Mouse (Mus musculus) common myeloid progenitor, adult 5-6 weeks (primary cell): ENCODE data around the gene Sik1. TPM values are rescaled to one million over a fixed set of nuclear protein-coding genes. Genes with fewer than 3 reads are reported as not detected.

Source experiments
- ATAC-seq: replicated peaks from 2 replicates; pipeline ENCODE4 v1.8.0; 2016; ENCODE audit warnings: low read depth, mild to moderate bottlenecking, moderate TSS enrichment, inconsistent platforms; ENCODE audit not compliant: poor library complexity, severe bottlenecking
- total RNA-seq: library from RNA; stranded (forward); fragments of 200-1000, 187-1606 nt; gene quantifications from 2 replicates; pipeline ENCODE4 v1.2.3, GENCODE M21; 2017

Gene Sik1
- total RNA-seq, 1 experiment from 2014 or later = 21.1 TPM

- ATAC-seq = no peak
These were observed 2.4 kb upstream of the Sik1 start for GRCm38 (mm10) chr17:31857903-31858426.

DNA sequence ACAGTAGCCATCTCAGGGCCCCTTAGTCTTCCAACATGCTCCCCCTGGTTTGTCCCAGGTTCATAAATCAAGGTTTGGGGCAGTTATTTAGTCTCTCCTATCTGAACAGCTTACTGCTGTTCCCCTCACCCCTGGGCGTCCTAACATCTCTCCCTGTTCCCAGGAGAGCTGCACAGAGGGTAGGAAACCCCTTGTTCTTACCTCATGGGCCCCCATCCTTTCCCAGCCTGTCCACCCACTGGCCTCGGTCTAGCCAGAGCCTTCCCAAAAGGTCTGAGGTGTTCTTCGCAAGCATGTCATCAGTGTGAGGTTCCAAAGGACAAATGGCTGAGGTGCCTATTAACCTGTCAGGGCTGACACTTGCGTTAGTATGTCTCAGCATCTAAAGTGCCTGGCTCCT is 1.6 kb upstream of the Sik1 start:
- no peak for ATAC-seq

GRCm38 (mm10) chr17:31856519-31857160 is 1.0 kb upstream of the Sik1 start:
- ATAC-seq = peak; percentile 36

DNA sequence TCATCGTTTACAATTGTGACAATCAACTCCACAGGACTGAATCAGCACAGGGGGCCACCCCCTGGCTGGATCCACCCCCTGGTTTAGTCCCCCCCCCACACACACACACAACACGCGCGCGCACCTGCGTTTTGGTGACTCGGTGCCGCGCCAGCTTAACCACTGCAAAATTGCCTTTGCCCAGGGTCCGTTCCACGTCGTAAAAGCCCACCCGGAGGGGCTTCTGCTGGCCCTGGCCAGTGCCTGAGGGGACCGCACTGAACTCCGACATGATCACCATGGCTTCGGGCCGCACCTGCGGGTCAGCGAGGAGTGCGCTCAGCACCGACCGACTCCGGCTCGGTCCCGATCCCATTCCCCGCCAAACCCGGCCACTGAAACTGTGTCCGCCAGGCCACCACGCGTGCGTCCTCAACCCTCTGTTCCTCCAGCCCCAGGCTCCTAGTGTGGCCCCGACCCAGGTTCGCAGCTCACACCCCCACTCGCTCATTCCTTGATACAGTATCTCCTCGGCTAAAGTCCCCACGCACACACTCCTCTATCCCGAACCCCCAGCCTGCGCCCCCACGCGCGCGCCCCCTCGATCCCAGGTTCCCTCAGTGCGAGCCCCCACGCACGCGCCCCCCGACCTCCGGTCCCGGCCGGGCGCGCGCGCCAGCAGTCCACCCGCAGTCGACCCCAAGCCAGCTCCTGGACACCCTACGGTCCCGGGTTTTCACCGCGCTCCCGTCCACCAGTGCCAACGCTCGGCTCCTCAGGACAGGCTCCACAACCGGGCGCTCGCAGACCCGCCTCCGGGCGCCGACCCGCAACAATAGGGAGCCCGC is 621 bp downstream of the Sik1 start:
- no peak for ATAC-seq

DNA sequence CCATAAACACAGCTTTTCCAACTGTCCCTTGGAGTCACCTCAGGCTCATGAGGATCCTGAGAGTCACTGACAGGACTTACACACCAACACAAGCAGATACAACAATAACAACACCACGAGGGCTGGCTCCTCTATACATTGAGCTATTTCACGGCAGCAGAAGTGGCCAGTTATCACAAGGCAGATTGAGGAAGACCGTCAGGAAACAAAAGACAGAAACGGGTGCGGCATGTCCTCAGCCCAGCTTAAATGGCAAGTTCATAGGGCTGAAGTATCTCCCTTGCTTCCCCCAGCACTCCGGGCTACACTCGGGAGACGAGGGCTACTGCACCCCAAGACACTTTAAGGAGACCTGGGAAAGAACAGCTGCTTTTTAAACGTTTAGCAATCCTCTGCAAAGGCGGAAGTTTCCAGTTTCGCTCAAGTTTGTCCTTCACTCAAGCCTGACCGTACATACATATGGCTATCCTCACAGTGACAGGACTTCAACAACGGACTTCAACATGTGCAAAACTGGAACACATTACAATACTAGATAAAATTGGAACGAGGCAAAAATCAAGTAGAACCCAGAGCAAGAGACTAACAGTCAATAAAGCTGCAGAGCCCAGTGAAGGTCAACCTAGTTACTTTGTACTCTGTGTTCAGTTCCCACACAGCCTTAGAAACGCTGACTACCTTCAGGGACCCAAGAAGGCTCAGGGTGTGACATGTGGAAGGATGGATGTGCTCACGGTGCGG is 2.0 kb downstream of the Sik1 start:
- ATAC-seq = peak; percentile 16

- ATAC-seq = no peak
These were observed 2.7 kb downstream of the Sik1 start for GRCm38 (mm10) chr17:31852782-31853447.

- ATAC-seq = no peak
These were observed 3.7 kb downstream of the Sik1 start for GRCm38 (mm10) chr17:31851816-31852476.

- ATAC-seq = no peak
These were observed 5.1 kb downstream of the Sik1 start for GRCm38 (mm10) chr17:31850457-31850980.

DNA sequence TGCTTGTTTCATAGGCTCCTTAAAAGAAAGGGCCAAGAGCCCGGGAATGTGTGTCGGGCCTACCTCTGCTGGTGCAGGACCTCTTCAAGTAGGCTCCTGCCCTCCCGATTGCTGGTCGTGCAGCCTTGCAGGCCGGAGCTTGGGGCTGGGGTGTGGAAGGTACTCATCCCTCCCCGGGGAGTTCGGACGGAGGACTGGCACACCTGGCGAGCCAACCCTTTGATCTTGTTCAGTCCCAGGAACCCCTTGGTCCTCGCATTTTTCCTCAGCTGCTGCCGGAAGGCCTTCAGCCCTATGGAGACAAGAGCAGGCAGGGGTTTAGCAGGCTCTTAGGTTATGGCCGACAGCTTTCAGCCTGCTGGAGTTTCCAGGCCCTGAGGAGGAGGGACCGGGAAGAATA is 8.6 kb downstream of the Sik1 start:
- no peak for ATAC-seq

- ATAC-seq = no peak
These were observed 9.3 kb downstream of the Sik1 start for GRCm38 (mm10) chr17:31846352-31846751.

DNA sequence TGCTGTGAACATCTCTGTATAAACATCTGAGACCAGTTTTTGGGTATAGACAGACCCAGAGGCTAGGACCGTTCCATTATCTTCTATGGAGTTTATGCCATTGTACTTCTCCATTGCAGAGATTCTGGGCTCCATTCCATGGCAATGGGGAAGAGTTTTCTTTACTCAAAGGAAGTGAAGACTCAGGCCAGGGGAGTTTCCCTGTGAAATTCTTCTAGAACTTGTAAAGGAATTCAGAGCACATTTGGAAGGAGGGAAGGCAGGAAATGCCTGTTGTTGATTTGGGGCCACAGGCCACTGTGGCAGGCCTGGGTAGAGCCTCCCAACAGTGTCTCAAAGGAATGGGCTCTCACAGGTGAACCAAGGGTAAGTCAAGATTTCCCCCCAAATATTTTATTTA is 11.7 kb downstream of the Sik1 start:
- no peak for ATAC-seq

DNA sequence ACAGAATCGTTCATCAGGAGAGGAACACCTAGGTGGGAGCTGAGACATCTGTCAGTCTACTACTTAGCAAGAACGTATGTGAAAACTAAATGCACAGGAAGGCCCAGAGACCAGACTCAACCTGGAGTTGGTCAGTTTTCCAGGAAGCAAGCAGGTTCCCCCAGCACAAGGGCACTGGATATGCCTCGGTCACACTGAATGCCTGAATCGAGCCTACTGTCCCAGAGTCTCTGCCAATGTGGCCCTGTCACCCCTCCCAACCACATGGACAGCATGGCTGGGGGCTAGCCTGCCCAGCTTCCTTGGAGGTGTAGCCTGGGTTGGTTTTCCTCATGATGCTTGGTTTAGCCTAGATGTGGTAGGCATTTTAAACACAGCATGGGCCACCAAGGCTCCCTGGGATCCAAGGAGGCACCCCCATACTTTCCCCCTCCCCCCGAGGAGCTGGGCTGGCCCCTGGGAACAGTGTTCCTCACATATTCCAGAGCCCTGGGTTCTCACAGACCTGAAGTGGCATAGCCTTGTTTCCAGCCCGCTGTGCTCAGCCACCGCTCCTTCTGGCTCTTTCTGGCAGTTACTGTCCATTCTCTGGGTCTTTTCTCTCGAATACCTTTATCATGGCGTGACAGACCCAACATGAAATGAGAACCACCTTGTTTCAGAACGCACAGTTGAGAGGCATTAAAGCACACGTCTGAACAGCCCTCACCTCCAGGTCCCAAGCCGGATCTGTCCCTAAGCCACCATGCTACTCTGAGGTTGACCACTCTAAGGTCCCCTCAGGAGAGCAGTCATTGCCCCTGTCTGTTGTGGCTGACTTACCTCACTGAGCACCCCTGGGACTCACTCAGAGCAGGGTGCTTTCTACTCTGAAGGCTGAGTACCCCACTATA is 12.4 kb downstream of the Sik1 start:
- no peak for ATAC-seq

- no peak for ATAC-seq
These were observed 13.6 kb downstream of the Sik1 start for GRCm38 (mm10) chr17:31841842-31842611.

DNA sequence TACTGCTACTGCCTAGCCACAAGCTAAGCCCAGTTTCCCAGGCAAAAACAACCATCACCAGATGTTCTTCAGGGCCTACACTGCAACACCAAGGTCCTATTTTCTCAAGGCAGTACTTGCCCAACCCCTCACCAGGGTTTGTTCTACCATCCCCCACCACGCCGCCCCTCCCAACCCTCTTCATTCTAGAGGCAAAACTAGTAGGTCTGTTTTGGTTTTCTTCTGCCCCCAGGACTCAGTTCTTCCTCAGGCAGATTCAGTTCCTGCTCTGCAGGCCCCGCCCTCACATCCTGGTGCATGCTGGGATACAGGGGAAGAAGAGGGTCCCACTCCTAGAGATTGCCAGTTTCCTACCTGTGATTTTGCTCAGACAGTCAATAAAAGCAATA is 14.2 kb downstream of the Sik1 start:
- peak; percentile 24 for ATAC-seq

DNA sequence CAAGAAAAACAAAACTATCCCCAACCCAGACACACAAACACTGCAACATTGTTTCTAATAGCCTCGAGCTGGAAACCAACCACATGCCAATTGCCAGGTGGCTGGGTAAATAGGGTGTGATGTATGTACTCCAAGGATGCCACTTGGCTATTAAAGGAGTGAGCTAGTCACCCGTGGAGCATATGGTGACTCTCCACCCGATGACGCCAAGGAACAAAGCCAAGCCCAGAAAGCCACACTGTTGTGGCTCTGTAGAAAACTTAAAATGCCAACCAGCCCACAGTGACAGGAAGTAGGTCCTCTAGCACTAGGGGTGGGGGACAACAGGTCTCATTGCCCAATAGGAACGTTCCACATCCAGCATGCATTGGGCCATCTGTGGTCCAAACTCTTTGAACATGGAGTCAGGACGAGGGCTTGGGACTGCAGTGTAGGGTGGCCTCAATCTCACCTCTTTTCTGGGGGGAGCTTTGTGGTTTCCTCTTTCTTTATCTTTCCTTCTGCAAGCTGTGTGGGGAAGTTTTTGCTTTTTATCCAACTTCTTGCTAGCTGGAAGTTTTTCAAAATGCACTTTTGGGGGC is 15.1 kb downstream of the Sik1 start:
- ATAC-seq = peak; percentile 58

GRCm38 (mm10) chr17:31836772-31837171 is 18.8 kb downstream of the Sik1 start:
- no peak for ATAC-seq

GRCm38 (mm10) chr17:31836264-31836607 is 19.4 kb downstream of the Sik1 start:
- no peak for ATAC-seq
